Mouse (Mus musculus) erythroblast, embryonic 14.5 days (primary cell): ENCODE data around the gene Wsb1.

ENCODE experiments used
- GATA1 ChIP-seq: IDR thresholded peaks from 2 replicates; pipeline ENCODE4 v1.6.1; 2012; ENCODE audit warnings: low read length, inconsistent platforms, mixed read lengths
- TAL1 ChIP-seq: IDR thresholded peaks from 3 replicates; pipeline ENCODE4 v1.6.1; 2012; ENCODE audit warnings: low read length, inconsistent platforms, mixed read lengths

- TF ChIP-seq TAL1 = no peak
- no peak for TF ChIP-seq GATA1
Measured at GRCm38 (mm10) chr11:79214015-79214418, 40.5 kb downstream of the Wsb1 start.
